Mouse (Mus musculus): ENCODE results near the gene Tbc1d7. TPM values are rescaled to one million over a fixed set of nuclear protein-coding genes. Genes with fewer than 3 reads are reported as not detected.

Gene Tbc1d7
- polyA plus RNA-seq, 1 experiment from 2014 or later: 33.9 TPM

- Histone ChIP-seq H3K36me3 (ENCODE audit: control insufficient read depth, insufficient read depth, low read length) (no peaks in the 10 kb centered on the region), H3K4me1 (ENCODE audit: control insufficient read depth, insufficient read depth, low read length) (peaks cover 9% of the 10 kb centered on the region), H3K4me2 (ENCODE audit: low read depth, low read length) (no peak overlapping the region), H3K27ac (ENCODE audit: low read length) (0 out of 2 replicates have a peak overlapping the region, but pooled peaks have one; percentile 9), H3K4me3 (ENCODE audit: low read length) (no peak overlapping the region), H3K27me3 (replicated peaks; ENCODE audit: control insufficient read depth, insufficient read depth, low read length) (no peaks in the 10 kb centered on the region), H3K9ac (ENCODE audit: low read depth, low read length) (no peak overlapping the region), H3K9me3 (ENCODE audit: control insufficient read depth, low read length) (no peaks in the 10 kb centered on the region)
- no peak for ATAC-seq
- 52% methylated on average over 10 of the region's 10 CpGs for WGBS
These were observed 39.5 kb downstream of the Tbc1d7 start for GRCm38 (mm10) chr13:43131741-43132191.

GRCm38 (mm10) chr13:43130161-43130560 is 41.1 kb downstream of the Tbc1d7 start:
- H3K9me3 ChIP-seq (ENCODE audit: control insufficient read depth, low read length): no peaks in the 10 kb centered on the region
- no peak overlapping the region for H3K27ac ChIP-seq (ENCODE audit: low read length)
- H3K9ac ChIP-seq (ENCODE audit: low read depth, low read length): no peak overlapping the region
- H3K36me3 ChIP-seq (ENCODE audit: control insufficient read depth, insufficient read depth, low read length): no peaks in the 10 kb centered on the region
- 74% methylated on average over 6 of the region's 6 CpGs for WGBS
- no peak overlapping the region for H3K4me3 ChIP-seq (ENCODE audit: low read length)
- ATAC-seq: no peak
- no peaks in the 10 kb centered on the region for H3K27me3 ChIP-seq (replicated peaks; ENCODE audit: control insufficient read depth, insufficient read depth, low read length)
- H3K4me1 ChIP-seq (ENCODE audit: control insufficient read depth, insufficient read depth, low read length): peaks cover 9% of the 10 kb centered on the region
- no peak overlapping the region for H3K4me2 ChIP-seq (ENCODE audit: low read depth, low read length)

DNA sequence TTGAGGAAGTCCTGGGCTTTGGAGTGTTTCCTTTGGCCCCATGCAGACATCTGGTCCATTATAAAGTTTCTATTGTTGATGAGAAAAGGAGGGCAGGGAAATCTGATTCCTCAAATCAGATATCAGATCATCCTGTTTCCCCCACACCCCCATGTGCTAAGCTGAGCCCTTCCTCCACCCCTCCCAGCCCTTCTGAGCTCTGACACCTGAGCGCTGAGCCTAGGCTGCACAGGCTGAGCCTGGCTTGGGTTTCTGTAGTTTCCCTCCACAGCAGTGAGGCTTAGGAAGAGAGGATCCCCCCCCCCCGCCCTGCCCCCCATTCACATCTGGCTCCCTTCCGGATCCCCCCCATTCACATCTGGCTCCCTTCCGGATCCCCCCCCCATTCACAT is 46.6 kb downstream of the Tbc1d7 start:
- no peaks in the 10 kb centered on the region for H3K36me3 ChIP-seq (ENCODE audit: control insufficient read depth, insufficient read depth, low read length)
- H3K9ac ChIP-seq (ENCODE audit: low read depth, low read length): no peak overlapping the region
- no peak overlapping the region for H3K27ac ChIP-seq (ENCODE audit: low read length)
- H3K4me3 ChIP-seq (ENCODE audit: low read length): no peak overlapping the region
- H3K4me1 ChIP-seq (ENCODE audit: control insufficient read depth, insufficient read depth, low read length): 0 out of 2 replicates have a peak, but pooled peaks cover 2% of the 10 kb centered on the region
- H3K27me3 ChIP-seq (replicated peaks; ENCODE audit: control insufficient read depth, insufficient read depth, low read length): no peaks in the 10 kb centered on the region
- ATAC-seq: no peak
- no peak overlapping the region for H3K4me2 ChIP-seq (ENCODE audit: low read depth, low read length)
- WGBS: 39% methylated on average over 4 of the region's 4 CpGs
- no peaks in the 10 kb centered on the region for H3K9me3 ChIP-seq (ENCODE audit: control insufficient read depth, low read length)

- WGBS: 43% methylated on average over 17 of the region's 17 CpGs
- no peak overlapping the region for H3K9ac ChIP-seq (ENCODE audit: low read depth, low read length)
- ATAC-seq: no peak
- no peaks in the 10 kb centered on the region for H3K9me3 ChIP-seq (ENCODE audit: control insufficient read depth, low read length)
- 0 out of 2 replicates have a peak, but pooled peaks cover 2% of the 10 kb centered on the region for H3K4me1 ChIP-seq (ENCODE audit: control insufficient read depth, insufficient read depth, low read length)
- H3K27ac ChIP-seq (ENCODE audit: low read length): no peak overlapping the region
- H3K36me3 ChIP-seq (ENCODE audit: control insufficient read depth, insufficient read depth, low read length): no peaks in the 10 kb centered on the region
- H3K27me3 ChIP-seq (replicated peaks; ENCODE audit: control insufficient read depth, insufficient read depth, low read length): no peaks in the 10 kb centered on the region
- H3K4me3 ChIP-seq (ENCODE audit: low read length): no peak overlapping the region
- H3K4me2 ChIP-seq (ENCODE audit: low read depth, low read length): no peak overlapping the region
These were observed 47.2 kb downstream of the Tbc1d7 start for GRCm38 (mm10) chr13:43123895-43124682.

GRCm38 (mm10) chr13:43122306-43123070 is 48.8 kb downstream of the Tbc1d7 start:
- 0 out of 2 replicates have a peak, but pooled peaks cover 2% of the 10 kb centered on the region for H3K4me1 ChIP-seq (ENCODE audit: control insufficient read depth, insufficient read depth, low read length)
- no peak overlapping the region for H3K27ac ChIP-seq (ENCODE audit: low read length)
- WGBS: 70% methylated on average over 16 of the region's 16 CpGs
- H3K36me3 ChIP-seq (ENCODE audit: control insufficient read depth, insufficient read depth, low read length): no peaks in the 10 kb centered on the region
- ATAC-seq: no peak
- no peaks in the 10 kb centered on the region for H3K9me3 ChIP-seq (ENCODE audit: control insufficient read depth, low read length)
- no peak overlapping the region for H3K9ac ChIP-seq (ENCODE audit: low read depth, low read length)
- no peak overlapping the region for H3K4me3 ChIP-seq (ENCODE audit: low read length)
- no peak overlapping the region for H3K4me2 ChIP-seq (ENCODE audit: low read depth, low read length)
- no peaks in the 10 kb centered on the region for H3K27me3 ChIP-seq (replicated peaks; ENCODE audit: control insufficient read depth, insufficient read depth, low read length)

GRCm38 (mm10) chr13:43113141-43113540 is 58.2 kb downstream of the Tbc1d7 start:
- WGBS: 94% methylated on average over 3 of the region's 3 CpGs
- Histone ChIP-seq H3K9ac (ENCODE audit: low read depth, low read length) (no peak overlapping the region), H3K27ac (ENCODE audit: low read length) (no peak overlapping the region), H3K36me3 (ENCODE audit: control insufficient read depth, insufficient read depth, low read length) (no peaks in the 10 kb centered on the region), H3K4me3 (ENCODE audit: low read length) (no peak overlapping the region), H3K27me3 (replicated peaks; ENCODE audit: control insufficient read depth, insufficient read depth, low read length) (no peaks in the 10 kb centered on the region), H3K4me2 (ENCODE audit: low read depth, low read length) (no peak overlapping the region), H3K9me3 (ENCODE audit: control insufficient read depth, low read length) (no peaks in the 10 kb centered on the region), H3K4me1 (ENCODE audit: control insufficient read depth, insufficient read depth, low read length) (no peaks in the 10 kb centered on the region)
- ATAC-seq: no peak

DNA sequence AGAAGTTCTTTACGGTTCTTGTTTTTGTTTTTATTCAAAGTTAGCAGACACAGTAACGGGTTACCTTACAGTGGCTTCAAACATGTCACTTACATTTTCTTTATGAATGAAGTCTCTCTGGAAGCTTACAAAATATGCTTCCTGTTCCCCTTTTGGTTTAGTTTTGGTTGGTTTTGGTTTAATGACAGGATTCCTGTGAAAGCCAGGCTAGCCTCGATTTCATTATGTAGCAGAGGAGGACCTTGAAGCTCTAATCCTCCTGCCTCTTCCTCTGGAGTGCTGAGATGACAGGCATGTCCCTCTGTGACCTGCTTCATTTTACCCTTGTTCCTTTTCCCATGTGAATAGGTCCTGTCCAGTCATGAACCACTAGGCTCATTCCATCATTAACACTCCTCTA is 58.6 kb downstream of the Tbc1d7 start:
- H3K27me3 ChIP-seq (replicated peaks; ENCODE audit: control insufficient read depth, insufficient read depth, low read length): no peaks in the 10 kb centered on the region
- 77% methylated on average over 3 of the region's 3 CpGs for WGBS
- H3K4me2 ChIP-seq (ENCODE audit: low read depth, low read length): no peak overlapping the region
- H3K9ac ChIP-seq (ENCODE audit: low read depth, low read length): no peak overlapping the region
- ATAC-seq: no peak
- H3K27ac ChIP-seq (ENCODE audit: low read length): no peak overlapping the region
- H3K36me3 ChIP-seq (ENCODE audit: control insufficient read depth, insufficient read depth, low read length): no peaks in the 10 kb centered on the region
- no peak overlapping the region for H3K4me3 ChIP-seq (ENCODE audit: low read length)
- H3K4me1 ChIP-seq (ENCODE audit: control insufficient read depth, insufficient read depth, low read length): no peaks in the 10 kb centered on the region
- no peaks in the 10 kb centered on the region for H3K9me3 ChIP-seq (ENCODE audit: control insufficient read depth, low read length)

GRCm38 (mm10) chr13:43112280-43112679 is 59.0 kb downstream of the Tbc1d7 start:
- Histone ChIP-seq H3K4me3 (ENCODE audit: low read length) (no peak overlapping the region), H3K36me3 (ENCODE audit: control insufficient read depth, insufficient read depth, low read length) (no peaks in the 10 kb centered on the region), H3K4me2 (ENCODE audit: low read depth, low read length) (no peak overlapping the region), H3K9ac (ENCODE audit: low read depth, low read length) (no peak overlapping the region), H3K27ac (ENCODE audit: low read length) (no peak overlapping the region), H3K9me3 (ENCODE audit: control insufficient read depth, low read length) (no peaks in the 10 kb centered on the region), H3K27me3 (replicated peaks; ENCODE audit: control insufficient read depth, insufficient read depth, low read length) (no peaks in the 10 kb centered on the region), H3K4me1 (ENCODE audit: control insufficient read depth, insufficient read depth, low read length) (no peaks in the 10 kb centered on the region)
- 63% methylated on average over 7 of the region's 7 CpGs for WGBS
- no peak for ATAC-seq

DNA sequence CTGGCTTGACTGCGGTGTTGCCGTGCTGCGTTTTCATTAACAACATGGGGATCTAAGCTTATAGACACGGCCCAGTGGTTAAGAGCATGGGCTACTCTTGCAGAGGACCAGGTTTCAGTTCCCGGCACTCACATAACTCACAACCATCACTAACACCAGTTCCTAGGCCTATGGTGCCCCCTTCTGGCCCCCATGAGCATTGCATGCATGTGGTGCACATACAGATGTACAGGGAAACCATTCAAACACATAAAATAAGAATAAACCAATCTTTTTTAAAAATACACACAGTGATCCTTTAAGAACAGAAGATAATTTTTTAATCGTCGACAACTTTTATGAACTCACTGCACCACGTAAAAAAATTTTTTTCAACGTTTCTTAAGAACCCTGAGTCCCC is 66.8 kb downstream of the Tbc1d7 start:
- Histone ChIP-seq H3K27ac (ENCODE audit: low read length) (no peak overlapping the region), H3K9ac (ENCODE audit: low read depth, low read length) (no peak overlapping the region), H3K9me3 (ENCODE audit: control insufficient read depth, low read length) (peaks cover 3% of the 10 kb centered on the region; the same call in 1 of the 2 replicates), H3K4me1 (ENCODE audit: control insufficient read depth, insufficient read depth, low read length) (no peaks in the 10 kb centered on the region), H3K4me3 (ENCODE audit: low read length) (no peak overlapping the region), H3K36me3 (ENCODE audit: control insufficient read depth, insufficient read depth, low read length) (no peaks in the 10 kb centered on the region), H3K27me3 (replicated peaks; ENCODE audit: control insufficient read depth, insufficient read depth, low read length) (no peaks in the 10 kb centered on the region), H3K4me2 (ENCODE audit: low read depth, low read length) (no peak overlapping the region)
- ATAC-seq: no peak
- WGBS: 96% methylated on average over 9 of the region's 9 CpGs
